Mouse (Mus musculus) forebrain, embryonic 14.5 days (tissue): Measurements from ENCODE around the gene Wdr89. TPM values are rescaled to one million over a fixed set of nuclear protein-coding genes. Genes with fewer than 3 reads are reported as not detected.
"Not testable (repeated sequence)": the region's sequence is repeated elsewhere in the genome, so short reads cannot be mapped to it uniquely, and the experiment has no call there.

Source experiments
- ATAC-seq: fragments of 200-750 bp; cut with Nextera tagmentation; 2 replicates; pipeline ENCODE4 v1.8.0; 2017; ENCODE audit warnings: mild to moderate bottlenecking, moderate library complexity
- DNase-seq: peaks from one replicate; pipeline ENCODE4 v3.0.0-alpha.2; 2015; ENCODE audit warnings: low spot score
- H3K27ac ChIP-seq: fragments of 300-500 bp; sonication (generic); 2 replicates; pipeline ENCODE4 v1.5.1; 2014; ENCODE audit warnings: low read depth, mild to moderate bottlenecking, control low read depth, low read length, moderate library complexity
- H3K27me3 ChIP-seq: fragments of 300-500 bp; sonication (generic); replicated peaks from 2 replicates; pipeline ENCODE4 v1.6.1; 2014; ENCODE audit warnings: low read length, control low read depth, mixed read lengths; ENCODE audit not compliant: control insufficient read depth, insufficient read depth
- H3K36me3 ChIP-seq: fragments of 300-500 bp; sonication (generic); 2 replicates; pipeline ENCODE4 v1.6.1; 2014; ENCODE audit warnings: low read length, control low read depth; ENCODE audit not compliant: control insufficient read depth, insufficient read depth
- H3K4me1 ChIP-seq: fragments of 300-500 bp; sonication (generic); 2 replicates; pipeline ENCODE4 v1.6.1; 2014; ENCODE audit warnings: antibody characterized with exemption, low read length, control low read depth; ENCODE audit not compliant: control insufficient read depth, insufficient read depth
- H3K4me2 ChIP-seq: fragments of 300-500 bp; sonication (generic); 2 replicates; pipeline ENCODE4 v1.6.1; 2014; ENCODE audit warnings: mild to moderate bottlenecking, control low read depth, low read length
- H3K4me3 ChIP-seq: fragments of 300-500 bp; sonication (generic); 2 replicates; pipeline ENCODE4 v1.5.1; 2014; ENCODE audit warnings: low read depth, low read length, control low read depth
- H3K9ac ChIP-seq: fragments of 300-500 bp; sonication (generic); 2 replicates; pipeline ENCODE4 v1.6.1; 2014; ENCODE audit warnings: mild to moderate bottlenecking, low read length, control low read depth, moderate library complexity
- H3K9me3 ChIP-seq: fragments of 300-500 bp; sonication (generic); replicated peaks from 2 replicates; pipeline ENCODE4 v1.6.1; 2016; ENCODE audit warnings: low read length, control low read depth, mixed read lengths; ENCODE audit not compliant: control insufficient read depth
- WGBS: fragments of 180-500 bp; shearing (Covaris S2); extraction: QIAGEN DNeasy Blood & Tissue Kit; methylation state at CpG from one replicate; pipeline ENCODE4 v1.1.7; 2014; 5-methylcytosine and 5-hydroxymethylcytosine counted together
- polyA plus RNA-seq: library from polyadenylated mRNA; unstranded; fragments of >200 nt; fragmentation: Nextera tagmentation; extraction: Ambion mirVana; gene quantifications from 2 replicates; pipeline ENCODE4 v1.2.1, GENCODE M21; 2014

The Wdr89 gene
- polyA plus RNA-seq, 1 experiment from 2014 or later: 6.6 TPM

GRCm38 (mm10) chr12:75701173-75702083 is 32.1 kb upstream of the Wdr89 start:
- DNase-seq: peak; percentile 24
- ATAC-seq: 0 out of 2 replicates have a peak, but pooled peaks have one; percentile 20
- 42% methylated on average over 21 of the region's 21 CpGs for WGBS

GRCm38 (mm10) chr12:75698692-75699091 is 29.4 kb upstream of the Wdr89 start:
- ATAC-seq (no peak), DNase-seq (no peak)
- H3K27ac ChIP-seq: no peak overlapping the region
- H3K27me3 ChIP-seq: no peaks in the 10 kb centered on the region
- no peak overlapping the region for H3K9ac ChIP-seq
- H3K4me3 ChIP-seq: no peak overlapping the region
- H3K4me1 ChIP-seq: no peaks in the 10 kb centered on the region
- no peaks in the 10 kb centered on the region for H3K36me3 ChIP-seq
- H3K9me3 ChIP-seq: no peaks in the 10 kb centered on the region
- WGBS: 93% methylated on average over 3 of the region's 3 CpGs
- no peak overlapping the region for H3K4me2 ChIP-seq

More at GRCm38 (mm10) chr12:75701173-75702083, 32.1 kb upstream of the Wdr89 start:
- Histone ChIP-seq H3K4me2 (peak overlapping the region; percentile 27), H3K9me3 (no peaks in the 10 kb centered on the region), H3K27me3 (no peaks in the 10 kb centered on the region), H3K27ac (no peak overlapping the region), H3K36me3 (no peaks in the 10 kb centered on the region), H3K4me3 (no peak overlapping the region), H3K4me1 (no peaks in the 10 kb centered on the region), H3K9ac (no peak overlapping the region)

- H3K9me3 ChIP-seq: not testable (repeated sequence)
These were observed 26.5 kb upstream of the Wdr89 start for GRCm38 (mm10) chr12:75695845-75696244.

GRCm38 (mm10) chr12:75689003-75689402 is 19.7 kb upstream of the Wdr89 start:
- H3K4me1 ChIP-seq: no peaks in the 10 kb centered on the region
- no peak overlapping the region for H3K4me3 ChIP-seq
- ATAC-seq (no peak), DNase-seq (no peak)
- no peak overlapping the region for H3K27ac ChIP-seq
- H3K36me3 ChIP-seq: no peaks in the 10 kb centered on the region
- H3K27me3 ChIP-seq: no peaks in the 10 kb centered on the region
- H3K4me2 ChIP-seq: no peak overlapping the region
- no peaks in the 10 kb centered on the region for H3K9me3 ChIP-seq
- no peak overlapping the region for H3K9ac ChIP-seq
- WGBS: 94% methylated on average over 2 of the region's 2 CpGs

More at GRCm38 (mm10) chr12:75695845-75696244, 26.5 kb upstream of the Wdr89 start:
- 100% methylated on average over 1 of the region's 1 CpGs for whole genome bisulfite sequencing
- not testable (repeated sequence) for H3K36me3 ChIP-seq, H3K27ac ChIP-seq, H3K27me3 ChIP-seq, H3K9ac ChIP-seq, H3K4me3 ChIP-seq, H3K4me2 ChIP-seq, DNase-seq, H3K4me1 ChIP-seq, ATAC-seq

GRCm38 (mm10) chr12:75687314-75687713 is 18.0 kb upstream of the Wdr89 start:
- Histone ChIP-seq H3K9me3 (no peaks in the 10 kb centered on the region), H3K36me3 (no peaks in the 10 kb centered on the region), H3K27me3 (no peaks in the 10 kb centered on the region), H3K4me1 (no peaks in the 10 kb centered on the region), H3K4me3 (no peak overlapping the region), H3K4me2 (no peak overlapping the region), H3K9ac (no peak overlapping the region), H3K27ac (no peak overlapping the region)
- ATAC-seq (no peak), DNase-seq (no peak)
- WGBS: 81% methylated on average over 4 of the region's 4 CpGs

- not testable (repeated sequence) for H3K9me3 ChIP-seq, H3K36me3 ChIP-seq, ATAC-seq, H3K4me1 ChIP-seq, H3K27ac ChIP-seq, H3K4me2 ChIP-seq, H3K4me3 ChIP-seq, DNase-seq, H3K27me3 ChIP-seq, H3K9ac ChIP-seq
- 87% methylated on average over 4 of the region's 4 CpGs for WGBS
These were observed 14.7 kb upstream of the Wdr89 start for GRCm38 (mm10) chr12:75684026-75684425.

- H3K4me1 ChIP-seq: no peaks in the 10 kb centered on the region
- H3K9ac ChIP-seq: no peak overlapping the region
- no peak overlapping the region for H3K4me3 ChIP-seq
- WGBS: 96% methylated on average over 4 of the region's 4 CpGs
- no peaks in the 10 kb centered on the region for H3K27me3 ChIP-seq
- DNase-seq (no peak), ATAC-seq (no peak)
- no peak overlapping the region for H3K4me2 ChIP-seq
- no peak overlapping the region for H3K27ac ChIP-seq
- H3K36me3 ChIP-seq: no peaks in the 10 kb centered on the region
- H3K9me3 ChIP-seq: no peaks in the 10 kb centered on the region
These were observed 14.3 kb upstream of the Wdr89 start for GRCm38 (mm10) chr12:75683598-75683997.

- no peaks in the 10 kb centered on the region for H3K9me3 ChIP-seq
- H3K4me1 ChIP-seq: no peaks in the 10 kb centered on the region
- no peak overlapping the region for H3K27ac ChIP-seq
- DNase-seq: no peak
- ATAC-seq: no peak
- H3K4me2 ChIP-seq: no peak overlapping the region
- no peak overlapping the region for H3K9ac ChIP-seq
- H3K4me3 ChIP-seq: no peak overlapping the region
- no peaks in the 10 kb centered on the region for H3K27me3 ChIP-seq
- H3K36me3 ChIP-seq: no peaks in the 10 kb centered on the region
- 82% methylated on average over 2 of the region's 2 CpGs for WGBS
These were observed 13.5 kb upstream of the Wdr89 start for GRCm38 (mm10) chr12:75682842-75683241.

DNA sequence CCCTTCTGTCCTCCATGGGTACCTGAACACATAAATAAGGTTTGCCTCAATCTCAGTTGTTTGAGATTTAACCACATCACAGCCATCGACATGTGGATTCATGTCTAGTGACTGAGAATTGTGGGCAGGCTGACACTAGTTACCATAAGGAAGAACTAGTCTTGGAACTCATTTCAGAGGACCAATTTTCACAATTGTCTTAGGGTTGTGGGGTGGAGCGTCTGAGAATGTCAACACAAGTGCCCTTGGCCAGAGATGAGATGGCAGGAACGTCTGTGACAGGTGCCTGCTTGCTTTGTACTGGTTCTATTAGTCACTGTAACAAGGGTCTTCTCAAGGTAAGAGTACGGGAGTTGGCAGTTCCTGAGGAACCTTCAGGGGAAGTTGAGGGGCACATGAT is 11.8 kb upstream of the Wdr89 start:
- Histone ChIP-seq H3K9ac (no peak overlapping the region), H3K27me3 (no peaks in the 10 kb centered on the region), H3K4me3 (no peak overlapping the region), H3K4me2 (no peak overlapping the region), H3K36me3 (no peaks in the 10 kb centered on the region), H3K9me3 (no peaks in the 10 kb centered on the region), H3K4me1 (no peaks in the 10 kb centered on the region), H3K27ac (no peak overlapping the region)
- ATAC-seq (no peak), DNase-seq (no peak)
- 79% methylated on average over 4 of the region's 4 CpGs for WGBS
